Mouse (Mus musculus) liver, embryonic 15.5 days (tissue): ENCODE results near the gene Zrsr1. TPM values are rescaled to one million over a fixed set of nuclear protein-coding genes. Genes with fewer than 3 reads are reported as not detected.

Experiments used
- ATAC-seq: fragments of 200-750 bp; cut with Nextera tagmentation; 2 replicates; pipeline ENCODE4 v1.8.0; 2017; ENCODE audit warnings: moderate number of reproducible peaks, mild to moderate bottlenecking, moderate library complexity; ENCODE audit not compliant: insufficient read depth
- H3K27ac ChIP-seq: fragments of 300-500 bp; sonication (generic); replicated peaks from 2 replicates; pipeline ENCODE4 v1.5.1; 2015; ENCODE audit warnings: mild to moderate bottlenecking, inconsistent platforms
- H3K27me3 ChIP-seq: fragments of 300-500 bp; sonication (generic); 2 replicates; pipeline ENCODE4 v1.6.1; 2015; ENCODE audit warnings: mild to moderate bottlenecking, inconsistent platforms
- H3K36me3 ChIP-seq: fragments of 300-500 bp; sonication (generic); replicated peaks from 2 replicates; pipeline ENCODE4 v1.6.1; 2015; ENCODE audit warnings: moderate library complexity, mild to moderate bottlenecking, inconsistent platforms
- H3K4me1 ChIP-seq: fragments of 300-500 bp; sonication (generic); replicated peaks from 2 replicates; pipeline ENCODE4 v1.6.1; 2015; ENCODE audit warnings: inconsistent platforms
- H3K4me2 ChIP-seq: fragments of 300-500 bp; sonication (generic); 2 replicates; pipeline ENCODE4 v1.6.1; 2015; ENCODE audit warnings: moderate library complexity, mild to moderate bottlenecking, inconsistent platforms
- H3K4me3 ChIP-seq: fragments of 300-500 bp; sonication (generic); replicated peaks from 2 replicates; pipeline ENCODE4 v1.5.1; 2015; ENCODE audit warnings: mild to moderate bottlenecking, inconsistent platforms
- H3K9ac ChIP-seq: fragments of 300-500 bp; sonication (generic); 2 replicates; pipeline ENCODE4 v1.6.1; 2015; ENCODE audit warnings: moderate library complexity, mild to moderate bottlenecking, inconsistent platforms
- H3K9me3 ChIP-seq: fragments of 300-500 bp; sonication (generic); replicated peaks from 2 replicates; pipeline ENCODE4 v1.6.1; 2016; ENCODE audit warnings: inconsistent platforms
- WGBS: fragments of 180-500 bp; shearing (Covaris S2); methylation state at CpG from one replicate; pipeline ENCODE4 v1.1.7; 2015; ENCODE audit warnings: mixed read lengths; ENCODE audit not compliant: insufficient replicate concordance; 5-methylcytosine and 5-hydroxymethylcytosine counted together
- polyA plus RNA-seq: library from polyadenylated mRNA; unstranded; fragments of >200 nt; fragmentation: Nextera tagmentation; extraction: Ambion mirVana; gene quantifications from 2 replicates; pipeline ENCODE4 v1.2.1, GENCODE M21; 2015

Gene Zrsr1
- polyA plus RNA-seq, 1 experiment from 2014 or later = 2.6 TPM

- Histone ChIP-seq H3K4me2 (no peak overlapping the region), H3K9me3 (no peaks in the 10 kb centered on the region), H3K27ac (no peak overlapping the region), H3K4me1 (peaks cover 12% of the 10 kb centered on the region; the same call in 1 of the 2 replicates), H3K9ac (no peak overlapping the region), H3K36me3 (no peaks in the 10 kb centered on the region), H3K4me3 (no peak overlapping the region), H3K27me3 (no peaks in the 10 kb centered on the region)
- no peak for ATAC-seq
- WGBS = 55% methylated on average over 1 of the region's 1 CpGs
These were observed 41.3 kb downstream of the Zrsr1 start for GRCm38 (mm10) chr11:23013096-23013495.

GRCm38 (mm10) chr11:23013580-23014294, 41.9 kb downstream of the Zrsr1 start:
- Histone ChIP-seq H3K9me3 (no peaks in the 10 kb centered on the region), H3K27me3 (no peaks in the 10 kb centered on the region), H3K36me3 (no peaks in the 10 kb centered on the region), H3K27ac (no peak overlapping the region), H3K4me3 (no peak overlapping the region), H3K4me1 (peaks cover 8% of the 10 kb centered on the region; the same call in 1 of the 2 replicates), H3K9ac (no peak overlapping the region), H3K4me2 (no peak overlapping the region)
- 78% methylated on average over 4 of the region's 4 CpGs for WGBS
- no peak for ATAC-seq

- Histone ChIP-seq H3K4me1 (no peaks in the 10 kb centered on the region), H3K4me3 (no peak overlapping the region), H3K9ac (no peak overlapping the region), H3K27me3 (no peaks in the 10 kb centered on the region), H3K36me3 (no peaks in the 10 kb centered on the region), H3K4me2 (no peak overlapping the region), H3K27ac (no peak overlapping the region), H3K9me3 (no peaks in the 10 kb centered on the region)
- 65% methylated on average over 6 of the region's 6 CpGs for WGBS
- no peak for ATAC-seq
These were observed 43.2 kb downstream of the Zrsr1 start for GRCm38 (mm10) chr11:23014996-23015395.

GRCm38 (mm10) chr11:23017943-23018342, 46.1 kb downstream of the Zrsr1 start:
- H3K4me1 ChIP-seq = no peaks in the 10 kb centered on the region
- H3K9ac ChIP-seq = no peak overlapping the region
- no peaks in the 10 kb centered on the region for H3K9me3 ChIP-seq
- no peak overlapping the region for H3K4me3 ChIP-seq
- ATAC-seq = no peak
- WGBS = 61% methylated on average over 4 of the region's 4 CpGs
- no peak overlapping the region for H3K4me2 ChIP-seq
- H3K27ac ChIP-seq = no peak overlapping the region
- H3K27me3 ChIP-seq = no peaks in the 10 kb centered on the region
- no peaks in the 10 kb centered on the region for H3K36me3 ChIP-seq

DNA sequence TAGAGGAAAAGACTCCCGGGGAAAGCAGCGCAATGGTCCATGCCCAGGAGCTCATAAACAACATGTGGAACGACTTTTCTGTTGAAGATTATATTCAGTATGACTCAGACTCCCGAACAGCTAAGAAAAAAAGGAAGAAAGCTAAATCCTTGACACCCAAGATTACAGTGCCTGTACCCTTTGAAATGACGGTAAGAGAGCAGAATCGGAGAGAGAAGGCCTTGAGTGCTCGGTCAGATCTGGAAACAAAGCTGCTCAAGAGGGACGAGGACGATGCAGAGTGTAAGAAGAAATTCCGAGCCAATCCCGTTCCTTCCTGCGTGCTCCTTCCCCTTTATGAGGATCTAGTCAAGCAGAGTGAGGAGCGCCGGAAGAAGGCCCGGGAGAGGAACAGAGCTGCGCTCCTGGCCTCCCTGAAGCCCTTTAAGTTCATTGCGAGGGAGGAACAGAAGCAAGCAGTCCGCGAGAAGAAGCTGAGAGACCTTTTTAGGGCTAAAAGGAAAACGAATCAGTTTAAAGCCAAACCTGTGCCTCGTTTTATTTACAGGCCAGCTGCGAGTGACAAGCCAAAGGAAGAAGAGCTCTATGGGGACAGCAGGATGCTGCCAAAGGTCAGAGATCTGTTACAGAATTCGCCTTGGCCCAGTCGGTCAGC, 48.4 kb downstream of the Zrsr1 start:
- no peak for ATAC-seq
- Histone ChIP-seq H3K4me3 (no peak overlapping the region), H3K27ac (no peak overlapping the region), H3K4me1 (no peaks in the 10 kb centered on the region), H3K9ac (no peak overlapping the region), H3K27me3 (no peaks in the 10 kb centered on the region), H3K9me3 (no peaks in the 10 kb centered on the region), H3K4me2 (no peak overlapping the region), H3K36me3 (no peaks in the 10 kb centered on the region)
- 65% methylated on average over 24 of the region's 24 CpGs for WGBS

DNA sequence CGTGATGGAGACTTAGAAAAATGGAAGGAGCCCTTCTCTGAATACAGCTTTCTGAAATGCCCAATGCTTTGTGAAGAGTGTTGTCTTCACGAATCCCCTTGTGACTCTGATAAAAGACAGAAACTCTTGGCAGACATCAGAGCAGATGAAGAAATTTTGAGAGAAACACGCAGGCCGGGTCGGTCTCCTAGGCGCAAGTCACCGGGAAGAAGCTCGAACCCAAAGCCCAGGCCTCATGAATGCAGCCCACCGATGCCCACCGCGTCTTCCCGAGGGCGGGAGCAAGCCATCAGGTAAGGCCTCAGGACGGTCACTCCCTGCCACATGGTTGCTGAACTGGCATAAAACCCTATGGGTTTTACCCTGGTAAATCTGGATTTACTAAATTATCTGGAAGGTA, 49.0 kb downstream of the Zrsr1 start:
- Histone ChIP-seq H3K27me3 (no peaks in the 10 kb centered on the region), H3K9me3 (no peaks in the 10 kb centered on the region), H3K9ac (no peak overlapping the region), H3K4me3 (no peak overlapping the region), H3K4me2 (no peak overlapping the region), H3K27ac (no peak overlapping the region), H3K4me1 (no peaks in the 10 kb centered on the region), H3K36me3 (no peaks in the 10 kb centered on the region)
- no peak for ATAC-seq
- 82% methylated on average over 14 of the region's 14 CpGs for WGBS

DNA sequence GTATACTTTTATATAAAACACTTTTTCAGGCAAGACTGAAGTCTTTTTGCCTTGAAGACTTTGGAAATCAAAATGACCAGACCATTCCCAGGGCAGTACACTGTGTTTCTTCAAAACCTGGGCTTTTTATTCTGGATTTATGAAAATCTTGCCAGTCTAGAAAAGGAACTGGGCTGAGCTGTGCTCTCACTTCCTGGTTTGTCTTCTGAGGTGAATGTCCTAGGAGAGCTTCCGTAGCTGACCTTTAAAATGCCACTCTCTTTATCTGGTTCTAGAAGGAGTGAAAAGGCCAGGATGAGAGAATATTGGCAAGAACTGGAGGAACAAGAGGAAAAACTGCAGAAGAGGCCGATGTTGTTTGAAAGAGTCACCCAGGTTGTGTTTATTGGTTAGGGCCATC, 51.4 kb downstream of the Zrsr1 start:
- Histone ChIP-seq H3K27me3 (no peaks in the 10 kb centered on the region), H3K9me3 (no peaks in the 10 kb centered on the region), H3K27ac (no peak overlapping the region), H3K9ac (no peak overlapping the region), H3K4me3 (no peak overlapping the region), H3K36me3 (no peaks in the 10 kb centered on the region), H3K4me1 (no peaks in the 10 kb centered on the region), H3K4me2 (no peak overlapping the region)
- no peak for ATAC-seq
- WGBS = 88% methylated on average over 2 of the region's 2 CpGs

DNA sequence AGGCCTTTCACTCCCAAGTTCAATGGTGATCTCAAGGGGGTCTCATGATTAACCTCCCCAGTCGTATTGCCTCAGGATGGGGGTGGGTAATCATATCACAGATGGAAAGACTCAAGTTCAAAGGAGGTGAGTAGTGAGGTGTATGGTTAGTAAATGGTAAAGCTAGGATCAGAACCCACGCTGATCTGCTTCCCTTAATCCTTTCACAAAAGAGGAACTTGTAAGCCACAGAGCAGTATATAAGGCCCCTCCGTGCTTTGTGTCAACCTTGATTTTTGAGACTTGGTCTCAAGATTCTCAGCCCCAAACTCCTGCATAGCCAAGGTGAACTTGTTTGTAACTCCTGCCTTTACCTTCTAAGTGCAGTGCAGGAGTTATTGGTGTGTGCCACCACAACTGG, 52.4 kb downstream of the Zrsr1 start:
- no peak overlapping the region for H3K4me2 ChIP-seq
- H3K9ac ChIP-seq = no peak overlapping the region
- H3K36me3 ChIP-seq = no peaks in the 10 kb centered on the region
- no peak overlapping the region for H3K4me3 ChIP-seq
- no peaks in the 10 kb centered on the region for H3K9me3 ChIP-seq
- no peak for ATAC-seq
- no peaks in the 10 kb centered on the region for H3K27me3 ChIP-seq
- WGBS = 26% methylated on average over 3 of the region's 3 CpGs
- H3K27ac ChIP-seq = no peak overlapping the region
- no peaks in the 10 kb centered on the region for H3K4me1 ChIP-seq

Other genes with a start within 250 kb of the Zrsr1 start
- gene B3gnt2, start 111.0 kb upstream of the Zrsr1 start, polyA plus RNA-seq = 5.3 TPM in 2 replicates
- 8.9 and 9.2 TPM in 2 replicates for gene Gm28048, start 10.1 kb downstream of the Zrsr1 start, polyA plus RNA-seq
- gene Commd1, start 10.4 kb downstream of the Zrsr1 start, polyA plus RNA-seq = 153 and 167 TPM in 2 replicates
- gene Cct4, start 18.5 kb downstream of the Zrsr1 start, polyA plus RNA-seq = 114 and 123 TPM in 2 replicates
- gene Fam161a, start 35.5 kb downstream of the Zrsr1 start, polyA plus RNA-seq = 0.59 and 1.4 TPM in 2 replicates